Mouse (Mus musculus): ENCODE data around the gene Plek. TPM values are rescaled to one million over a fixed set of nuclear protein-coding genes. Genes with fewer than 3 reads are reported as not detected.
A peak's percentile ranks its signal among the peaks of the same experiment; 100 is the strongest.

The Plek gene
- polyA plus RNA-seq, 1 experiment from 2014 or later, result 4.3 TPM

DNA sequence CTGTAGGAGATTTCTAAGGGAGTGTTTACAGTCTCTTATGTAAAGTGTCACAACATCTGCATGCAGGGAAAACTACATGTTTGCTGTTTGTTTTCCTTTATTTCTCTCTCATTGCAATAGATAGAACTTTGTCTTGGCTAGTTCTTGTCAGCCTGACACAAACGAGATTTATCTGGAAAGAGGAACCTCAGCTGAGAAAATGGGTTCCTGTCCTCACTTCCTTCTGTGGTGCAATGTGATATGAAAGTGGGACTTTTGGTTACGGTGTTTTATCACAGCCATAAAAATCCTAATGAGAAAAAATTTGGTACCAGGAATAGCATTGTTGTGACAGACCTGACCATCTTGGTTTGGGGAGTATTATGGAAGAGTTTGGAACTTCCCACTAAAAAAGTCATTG lies 82.5 kb downstream of the Plek start:
- H3K9me3 ChIP-seq, result no peaks in the 10 kb centered on the region
- H3K4me2 ChIP-seq, result no peak overlapping the region
- no peak overlapping the region for H3K27ac ChIP-seq
- 73% methylated on average over 2 of the region's 2 CpGs for WGBS
- H3K4me3 ChIP-seq, result no peak overlapping the region
- no peaks in the 10 kb centered on the region for H3K4me1 ChIP-seq
- no peaks in the 10 kb centered on the region for H3K36me3 ChIP-seq
- ATAC-seq (ENCODE audit: insufficient number of reproducible peaks, insufficient read depth, low FRiP score, low TSS enrichment, low read depth), result no peak
- no peaks in the 10 kb centered on the region for H3K27me3 ChIP-seq
- no peak overlapping the region for H3K9ac ChIP-seq

DNA sequence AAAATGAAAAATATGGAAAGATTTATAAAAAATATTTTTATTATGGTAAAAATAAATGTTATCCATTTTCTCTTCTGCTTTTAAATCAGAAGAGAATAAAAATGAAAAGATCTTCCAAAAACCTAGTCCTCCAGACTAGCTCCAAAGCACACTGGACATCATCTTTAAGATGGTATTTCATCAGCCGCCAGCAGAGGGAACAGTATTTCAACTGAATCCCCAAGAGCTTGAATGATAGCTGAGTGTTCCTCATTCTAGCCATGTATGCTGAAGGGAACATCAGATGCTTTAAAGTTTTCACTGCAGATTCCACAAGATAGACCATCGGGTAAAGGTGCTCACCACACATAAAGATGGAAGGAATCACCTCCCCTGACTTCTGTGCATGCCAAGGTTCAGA lies 84.4 kb downstream of the Plek start:
- Histone ChIP-seq H3K4me3 (no peak overlapping the region), H3K27ac (no peak overlapping the region), H3K9ac (no peak overlapping the region), H3K4me1 (no peaks in the 10 kb centered on the region), H3K9me3 (no peaks in the 10 kb centered on the region), H3K4me2 (no peak overlapping the region), H3K27me3 (no peaks in the 10 kb centered on the region), H3K36me3 (no peaks in the 10 kb centered on the region)
- no peak for ATAC-seq (ENCODE audit: insufficient number of reproducible peaks, insufficient read depth, low FRiP score, low TSS enrichment, low read depth)
- 37% methylated on average over 2 of the region's 2 CpGs for WGBS

DNA sequence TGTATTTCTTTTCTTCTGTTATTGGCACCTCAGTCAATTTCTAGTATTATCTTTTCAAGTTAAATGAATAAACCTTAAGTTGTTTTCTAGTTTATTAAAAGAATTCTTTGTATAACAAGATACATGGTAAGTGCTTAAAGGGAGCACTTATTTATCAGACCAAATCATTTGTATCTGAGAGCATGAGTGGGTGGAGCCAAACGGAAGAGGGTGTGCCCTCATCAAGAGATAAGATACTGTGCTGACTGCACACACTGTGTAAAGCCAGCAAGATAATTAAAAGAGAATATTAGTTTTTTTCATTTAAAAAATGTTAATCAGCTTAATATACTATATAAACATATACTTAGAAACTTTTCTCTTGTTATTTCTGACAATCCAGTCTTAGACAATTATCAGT lies 93.7 kb downstream of the Plek start:
- H3K27me3 ChIP-seq, result no peaks in the 10 kb centered on the region
- no peak for ATAC-seq (ENCODE audit: insufficient number of reproducible peaks, insufficient read depth, low FRiP score, low TSS enrichment, low read depth)
- no peak overlapping the region for H3K9ac ChIP-seq
- no peak overlapping the region for H3K4me2 ChIP-seq
- H3K36me3 ChIP-seq, result peaks cover 6% of the 10 kb centered on the region; the same call in 1 of the 2 replicates
- H3K4me1 ChIP-seq, result no peaks in the 10 kb centered on the region
- H3K9me3 ChIP-seq, result no peaks in the 10 kb centered on the region
- no peak overlapping the region for H3K27ac ChIP-seq
- H3K4me3 ChIP-seq, result no peak overlapping the region
- 86% methylated on average over 1 of the region's 1 CpGs for WGBS

DNA sequence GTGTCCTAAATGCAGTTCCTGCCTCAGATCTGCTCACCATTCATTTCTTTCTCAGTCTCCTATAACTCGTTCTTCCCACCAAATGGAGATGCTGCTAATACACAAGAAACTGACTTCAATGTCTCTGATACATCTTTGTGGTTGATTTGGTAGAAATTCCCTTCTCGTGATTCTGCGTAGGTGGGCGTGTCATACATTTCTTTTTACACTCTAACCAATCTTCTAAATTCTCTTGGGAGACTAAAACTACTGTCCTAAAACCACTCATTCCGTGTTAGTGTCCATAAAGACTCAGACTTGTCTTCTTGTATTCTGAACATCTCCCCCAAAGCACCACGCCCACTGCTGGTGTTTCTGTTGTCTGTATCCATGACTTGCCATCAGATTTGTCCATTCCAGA lies 95.2 kb downstream of the Plek start:
- 91% methylated on average over 6 of the region's 6 CpGs for WGBS
- H3K9ac ChIP-seq, result no peak overlapping the region
- peaks cover 6% of the 10 kb centered on the region; the same call in 1 of the 2 replicates for H3K36me3 ChIP-seq
- no peaks in the 10 kb centered on the region for H3K9me3 ChIP-seq
- no peaks in the 10 kb centered on the region for H3K27me3 ChIP-seq
- H3K4me1 ChIP-seq, result peaks cover 2% of the 10 kb centered on the region
- ATAC-seq (ENCODE audit: insufficient number of reproducible peaks, insufficient read depth, low FRiP score, low TSS enrichment, low read depth), result no peak
- no peak overlapping the region for H3K4me3 ChIP-seq
- H3K4me2 ChIP-seq, result no peak overlapping the region
- no peak overlapping the region for H3K27ac ChIP-seq

DNA sequence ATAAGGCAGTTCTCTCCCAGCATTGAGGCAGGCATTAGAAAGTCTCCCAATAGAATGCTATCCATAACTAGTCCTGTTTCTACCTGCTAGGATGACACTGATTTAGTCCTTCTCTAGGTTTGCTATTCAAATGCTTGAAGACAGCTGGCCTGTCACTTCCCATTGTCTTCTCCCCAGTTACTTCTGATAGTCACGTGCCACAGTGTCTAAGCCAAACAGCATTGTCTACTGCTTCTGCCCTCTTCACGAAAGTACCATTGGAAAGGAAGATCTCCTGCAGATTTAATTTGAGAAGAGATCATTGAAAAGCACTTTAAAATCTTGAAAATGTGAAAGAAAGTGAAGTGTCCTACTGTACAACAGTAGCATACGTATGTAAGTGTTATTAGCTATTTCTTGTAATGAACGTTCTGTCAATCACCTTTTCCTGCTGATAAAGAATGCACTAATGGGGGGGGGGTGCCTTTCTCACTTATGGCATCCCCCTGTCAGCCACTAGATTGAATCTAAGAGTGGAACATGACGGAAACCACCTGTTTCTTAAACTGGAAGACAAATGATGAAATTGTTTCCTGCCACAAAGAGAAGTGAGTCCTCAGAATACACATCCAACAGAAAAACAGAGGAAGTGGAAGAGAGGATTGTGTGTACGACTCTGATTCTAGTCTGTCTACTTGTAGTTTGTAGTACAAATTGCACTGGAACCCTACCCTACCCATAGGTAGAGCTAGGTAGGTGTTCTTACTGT lies 95.9 kb downstream of the Plek start:
- no peak overlapping the region for H3K4me3 ChIP-seq
- peaks cover 6% of the 10 kb centered on the region; the same call in 1 of the 2 replicates for H3K36me3 ChIP-seq
- H3K27me3 ChIP-seq, result no peaks in the 10 kb centered on the region
- no peak overlapping the region for H3K27ac ChIP-seq
- WGBS, result 89% methylated on average over 6 of the region's 6 CpGs
- no peaks in the 10 kb centered on the region for H3K9me3 ChIP-seq
- H3K9ac ChIP-seq, result no peak overlapping the region
- ATAC-seq (ENCODE audit: insufficient number of reproducible peaks, insufficient read depth, low FRiP score, low TSS enrichment, low read depth), result no peak
- no peak overlapping the region for H3K4me2 ChIP-seq
- peaks cover 8% of the 10 kb centered on the region for H3K4me1 ChIP-seq

DNA sequence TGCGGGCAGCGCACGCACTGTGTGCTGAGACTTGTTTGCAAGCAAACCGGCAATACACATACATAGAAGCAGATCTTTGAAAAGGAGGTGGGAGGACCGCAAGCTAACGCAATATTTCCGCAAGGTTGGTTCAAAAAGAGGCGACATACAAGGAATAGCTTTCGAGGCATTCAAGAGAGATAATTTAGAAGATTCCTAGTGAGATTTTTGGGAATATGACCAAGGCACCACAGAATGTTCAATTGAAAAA lies 100.5 kb downstream of the Plek start:
- Histone ChIP-seq H3K27ac (peak overlapping the region; percentile 63; the same call in 1 of the 2 replicates), H3K27me3 (no peaks in the 10 kb centered on the region), H3K9ac (peak overlapping the region; percentile 76), H3K36me3 (peaks cover 6% of the 10 kb centered on the region; the same call in 1 of the 2 replicates), H3K4me2 (peak overlapping the region; percentile 69), H3K9me3 (no peaks in the 10 kb centered on the region), H3K4me1 (peaks cover 16% of the 10 kb centered on the region), H3K4me3 (peak overlapping the region; percentile 60)
- WGBS, result 7% methylated on average over 9 of the region's 9 CpGs
- no peak for ATAC-seq (ENCODE audit: insufficient number of reproducible peaks, insufficient read depth, low FRiP score, low TSS enrichment, low read depth)

DNA sequence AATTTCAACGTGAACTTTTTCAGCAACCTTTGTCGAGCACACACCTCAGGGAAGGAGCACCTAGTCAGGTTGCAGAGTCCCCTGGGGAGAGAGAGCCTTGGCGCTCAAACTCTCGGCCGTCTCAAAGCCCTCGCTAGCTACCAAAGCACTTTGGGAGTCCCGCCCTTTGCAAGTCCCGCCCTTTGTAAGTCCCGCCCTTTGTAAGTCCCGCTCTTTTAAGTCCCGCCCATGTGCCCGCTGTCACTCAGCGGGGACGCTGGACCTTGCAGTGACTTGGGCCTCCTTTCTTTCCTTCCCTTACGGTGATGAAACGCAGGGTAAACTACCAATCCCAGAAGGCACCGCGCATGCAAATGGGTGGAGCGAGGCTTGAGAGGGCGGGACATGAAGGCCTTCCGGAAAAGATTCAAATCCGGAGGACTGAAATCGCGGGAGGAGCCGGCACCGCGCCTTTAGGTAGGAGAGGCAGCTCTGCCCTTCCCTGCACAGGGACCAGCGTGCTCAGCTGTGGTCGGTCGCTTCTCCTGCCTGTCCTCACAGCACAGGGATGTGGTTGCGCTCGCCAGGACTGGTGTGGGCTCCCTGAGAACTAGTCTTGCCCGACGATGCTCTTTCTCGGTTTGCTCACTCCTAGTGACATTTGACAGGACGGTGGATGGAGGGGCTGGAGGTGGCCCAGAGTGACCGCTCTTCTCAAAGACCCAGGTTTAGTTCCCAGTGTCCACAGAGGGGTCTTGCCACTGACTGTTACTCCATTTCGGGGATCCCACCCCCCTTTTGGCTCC lies 101.0 kb downstream of the Plek start, which contains the start of gene Fbxo48:
Fbxo48 (plus strand) TSS at position 400 of the 785 bp plus-strand sequence.
- Histone ChIP-seq H3K4me2 (peak within 1 kb of the TSS; percentile 69), H3K9me3 (no peaks in the 10 kb centered on the region), H3K4me1 (peaks cover 16% of the 10 kb centered on the region), H3K36me3 (0 out of 2 replicates have a peak, but pooled peaks cover 3% of the 10 kb centered on the region), H3K4me3 (peak within 1 kb of the TSS; percentile 60), H3K9ac (peak within 1 kb of the TSS; percentile 76), H3K27ac (peak within 1 kb of the TSS; percentile 63), H3K27me3 (no peaks in the 10 kb centered on the region)
- under 1% methylated on average over 38 of the region's 38 CpGs for WGBS
- peak; percentile 99 for ATAC-seq (ENCODE audit: insufficient number of reproducible peaks, insufficient read depth, low FRiP score, low TSS enrichment, low read depth)

DNA sequence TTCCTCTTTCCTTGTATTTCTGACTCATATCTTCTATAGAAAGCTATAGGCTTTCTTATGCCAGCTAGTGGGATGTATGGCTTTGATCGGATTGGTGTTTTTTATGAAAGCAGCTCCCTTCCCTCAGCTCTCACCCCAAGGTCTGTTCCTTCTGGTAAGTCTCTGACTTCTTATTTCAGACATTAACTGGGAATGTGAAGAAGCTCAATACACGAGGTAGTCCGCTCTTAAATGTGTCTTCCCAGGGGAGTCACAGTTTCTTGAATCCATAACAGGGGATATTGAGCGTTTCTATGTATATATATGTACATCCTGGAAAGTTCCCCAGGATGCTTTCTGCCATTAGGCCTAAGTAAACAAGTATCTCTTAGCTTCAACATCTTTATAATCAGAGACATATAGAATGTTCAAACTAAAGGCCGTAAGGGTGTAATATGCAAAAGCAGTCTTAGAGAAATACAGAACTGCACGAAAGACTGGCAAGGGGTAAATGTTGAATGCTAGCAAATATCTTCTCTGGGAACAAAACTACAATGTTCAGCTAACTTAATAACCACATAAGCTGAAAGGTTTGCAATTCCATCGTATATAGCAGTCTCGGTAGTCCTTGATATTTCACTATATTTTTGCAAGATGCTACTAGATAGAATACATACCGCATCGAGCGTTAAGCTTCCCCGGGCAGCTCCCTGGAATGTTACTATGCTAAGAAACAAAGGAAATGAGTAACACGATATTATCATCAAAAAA lies 101.8 kb downstream of the Plek start:
- H3K27ac ChIP-seq, result peak overlapping the region; percentile 56
- H3K4me2 ChIP-seq, result peak overlapping the region; percentile 69
- peak overlapping the region; percentile 70 for H3K9ac ChIP-seq
- peaks cover 16% of the 10 kb centered on the region for H3K4me1 ChIP-seq
- H3K4me3 ChIP-seq, result peak overlapping the region; percentile 60
- H3K27me3 ChIP-seq, result no peaks in the 10 kb centered on the region
- 0 out of 2 replicates have a peak, but pooled peaks cover under 1% of the 10 kb centered on the region for H3K36me3 ChIP-seq
- H3K9me3 ChIP-seq, result no peaks in the 10 kb centered on the region
- peak; percentile 8; the same call in 1 of the 2 replicates for ATAC-seq (ENCODE audit: insufficient number of reproducible peaks, insufficient read depth, low FRiP score, low TSS enrichment, low read depth)
- 38% methylated on average over 13 of the region's 13 CpGs for WGBS

DNA sequence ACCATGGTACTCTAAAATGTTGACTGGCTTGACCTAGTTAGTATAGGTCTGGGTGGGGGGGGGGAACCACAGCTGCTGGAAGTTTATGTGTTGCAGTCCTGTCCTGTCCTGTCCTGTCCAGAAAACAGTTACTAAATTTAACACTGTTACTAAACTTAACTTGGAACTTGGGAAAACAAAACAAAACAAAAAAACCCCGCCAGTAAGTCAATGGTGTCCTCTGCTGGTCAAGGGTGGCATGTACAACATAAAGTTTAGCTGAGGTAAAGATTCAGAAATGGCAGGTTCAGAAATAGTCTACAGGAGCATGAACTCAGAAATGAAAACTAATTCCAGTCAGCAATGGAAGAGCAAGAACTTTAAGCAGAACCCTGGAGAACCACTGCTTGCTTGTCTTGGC lies 103.4 kb downstream of the Plek start:
- WGBS, result 27% methylated on average over 1 of the region's 1 CpGs
- ATAC-seq (ENCODE audit: insufficient number of reproducible peaks, insufficient read depth, low FRiP score, low TSS enrichment, low read depth), result no peak

DNA sequence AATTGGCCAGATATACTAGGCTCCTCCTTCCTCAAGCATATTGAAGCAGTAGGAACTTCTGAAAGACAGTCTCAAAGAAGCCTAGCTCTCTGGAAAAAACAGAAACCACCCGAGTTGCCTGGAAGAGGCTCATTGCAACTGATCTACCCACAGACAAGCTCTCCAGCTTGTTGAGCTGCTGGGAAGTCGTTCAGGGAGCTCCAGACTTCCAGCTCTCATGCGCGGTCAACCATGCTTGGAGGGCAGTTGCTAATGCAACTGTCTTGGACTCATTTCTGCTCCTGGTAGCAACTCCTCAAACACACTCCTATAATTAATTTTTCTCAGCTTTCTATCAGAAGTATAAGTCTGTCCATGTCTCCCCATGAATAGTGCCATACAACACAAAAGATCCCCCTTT lies 109.2 kb downstream of the Plek start:
- Histone ChIP-seq H3K36me3 (no peaks in the 10 kb centered on the region), H3K27ac (no peak overlapping the region), H3K4me3 (no peak overlapping the region), H3K4me2 (no peak overlapping the region), H3K9ac (no peak overlapping the region), H3K27me3 (no peaks in the 10 kb centered on the region), H3K4me1 (peaks cover 10% of the 10 kb centered on the region), H3K9me3 (no peaks in the 10 kb centered on the region)
- no peak for ATAC-seq (ENCODE audit: insufficient number of reproducible peaks, insufficient read depth, low FRiP score, low TSS enrichment, low read depth)
- WGBS, result 89% methylated on average over 4 of the region's 4 CpGs

More for the DNA sequence above, 103.4 kb downstream of the Plek start:
- Histone ChIP-seq H3K27me3 (no peaks in the 10 kb centered on the region), H3K4me1 (peaks cover 16% of the 10 kb centered on the region), H3K36me3 (no peaks in the 10 kb centered on the region), H3K9me3 (no peaks in the 10 kb centered on the region), H3K27ac (no peak overlapping the region), H3K4me2 (no peak overlapping the region), H3K9ac (no peak overlapping the region), H3K4me3 (no peak overlapping the region)

DNA sequence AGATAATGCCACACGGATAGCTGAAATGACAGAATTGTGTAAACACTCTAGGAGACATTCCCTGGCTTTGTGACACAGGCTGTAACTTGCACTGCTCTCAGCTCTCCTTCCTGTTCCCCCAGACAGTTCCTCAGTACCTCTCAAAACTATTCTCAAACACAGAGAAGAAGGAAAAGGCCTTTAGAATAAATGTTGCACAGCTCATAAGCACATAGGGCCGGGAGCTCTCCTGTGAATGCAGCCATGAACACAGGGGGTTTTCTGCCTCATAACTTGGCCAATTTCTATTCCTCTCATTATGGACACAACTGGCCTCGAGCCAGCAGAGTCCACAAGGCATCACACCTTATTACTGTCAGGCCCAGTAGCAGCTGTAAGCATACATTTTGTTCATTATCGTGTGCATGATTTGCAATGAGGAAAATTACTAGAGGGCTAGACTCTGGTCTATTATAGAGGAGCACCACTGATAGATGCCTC lies 110.2 kb downstream of the Plek start:
- Histone ChIP-seq H3K4me2 (no peak overlapping the region), H3K4me1 (peaks cover 10% of the 10 kb centered on the region), H3K36me3 (no peaks in the 10 kb centered on the region), H3K27ac (no peak overlapping the region), H3K27me3 (no peaks in the 10 kb centered on the region), H3K9me3 (no peaks in the 10 kb centered on the region), H3K9ac (no peak overlapping the region), H3K4me3 (no peak overlapping the region)
- WGBS, result 70% methylated on average over 4 of the region's 4 CpGs
- no peak for ATAC-seq (ENCODE audit: insufficient number of reproducible peaks, insufficient read depth, low FRiP score, low TSS enrichment, low read depth)

Measured in embryonic facial prominence, embryonic 13.5 days (tissue).